Mouse (Mus musculus) midbrain, embryonic 11.5 days (tissue): ENCODE measurements around the gene Cxcr5. TPM values are rescaled to one million over a fixed set of nuclear protein-coding genes. Genes with fewer than 3 reads are reported as not detected.

ENCODE experiments used
- ATAC-seq: fragments of 200-750 bp; cut with Nextera tagmentation; 2 replicates; pipeline ENCODE4 v1.8.0; 2017; ENCODE audit warnings: moderate TSS enrichment, moderate library complexity; ENCODE audit not compliant: low FRiP score
- DNase-seq: peaks from one replicate; pipeline ENCODE4 v3.0.0; 2015; ENCODE audit warnings: low spot score; ENCODE audit errors: missing footprints
- H3K27ac ChIP-seq: fragments of 300-500 bp; sonication (generic); 2 replicates; pipeline ENCODE4 v1.5.1; 2014; ENCODE audit warnings: low read depth, low read length
- H3K27me3 ChIP-seq: fragments of 300-500 bp; sonication (generic); 2 replicates; pipeline ENCODE4 v1.6.1; 2014; ENCODE audit warnings: mild to moderate bottlenecking, low read length, moderate library complexity, mixed read lengths; ENCODE audit not compliant: control insufficient read depth, insufficient read depth
- H3K36me3 ChIP-seq: fragments of 300-500 bp; sonication (generic); 2 replicates; pipeline ENCODE4 v1.6.1; 2014; ENCODE audit warnings: mild to moderate bottlenecking, low read length, moderate library complexity, mixed read lengths; ENCODE audit not compliant: control insufficient read depth, insufficient read depth
- H3K4me1 ChIP-seq: fragments of 300-500 bp; sonication (generic); 2 replicates; pipeline ENCODE4 v1.6.1; 2014; ENCODE audit warnings: low read length; ENCODE audit not compliant: control insufficient read depth, insufficient read depth
- H3K4me2 ChIP-seq: fragments of 300-500 bp; sonication (generic); 2 replicates; pipeline ENCODE4 v1.6.1; 2014; ENCODE audit warnings: mild to moderate bottlenecking, moderate library complexity
- H3K4me3 ChIP-seq: fragments of 300-500 bp; sonication (generic); 2 replicates; pipeline ENCODE4 v1.5.1; 2014; ENCODE audit warnings: low read depth, low read length
- H3K9ac ChIP-seq: fragments of 300-500 bp; sonication (generic); 2 replicates; pipeline ENCODE4 v1.6.1; 2014; ENCODE audit warnings: low read length
- H3K9me3 ChIP-seq: fragments of 300-500 bp; sonication (generic); 2 replicates; pipeline ENCODE4 v1.6.1; 2016; ENCODE audit warnings: low read length; ENCODE audit not compliant: control insufficient read depth
- WGBS: fragments of 180-500 bp; shearing (Covaris S2); extraction: QIAGEN DNeasy Blood & Tissue Kit; methylation state at CpG from one replicate; pipeline ENCODE4 v1.1.7; 2014; 5-methylcytosine and 5-hydroxymethylcytosine counted together
- polyA plus RNA-seq: library from polyadenylated mRNA; unstranded; fragments of >200 nt; fragmentation: Nextera tagmentation; extraction: Ambion mirVana; gene quantifications from 2 replicates; pipeline ENCODE4 v1.2.1, GENCODE M21; 2014

Gene Cxcr5
- polyA plus RNA-seq, 1 experiment from 2014 or later, result 0.10 TPM

DNA sequence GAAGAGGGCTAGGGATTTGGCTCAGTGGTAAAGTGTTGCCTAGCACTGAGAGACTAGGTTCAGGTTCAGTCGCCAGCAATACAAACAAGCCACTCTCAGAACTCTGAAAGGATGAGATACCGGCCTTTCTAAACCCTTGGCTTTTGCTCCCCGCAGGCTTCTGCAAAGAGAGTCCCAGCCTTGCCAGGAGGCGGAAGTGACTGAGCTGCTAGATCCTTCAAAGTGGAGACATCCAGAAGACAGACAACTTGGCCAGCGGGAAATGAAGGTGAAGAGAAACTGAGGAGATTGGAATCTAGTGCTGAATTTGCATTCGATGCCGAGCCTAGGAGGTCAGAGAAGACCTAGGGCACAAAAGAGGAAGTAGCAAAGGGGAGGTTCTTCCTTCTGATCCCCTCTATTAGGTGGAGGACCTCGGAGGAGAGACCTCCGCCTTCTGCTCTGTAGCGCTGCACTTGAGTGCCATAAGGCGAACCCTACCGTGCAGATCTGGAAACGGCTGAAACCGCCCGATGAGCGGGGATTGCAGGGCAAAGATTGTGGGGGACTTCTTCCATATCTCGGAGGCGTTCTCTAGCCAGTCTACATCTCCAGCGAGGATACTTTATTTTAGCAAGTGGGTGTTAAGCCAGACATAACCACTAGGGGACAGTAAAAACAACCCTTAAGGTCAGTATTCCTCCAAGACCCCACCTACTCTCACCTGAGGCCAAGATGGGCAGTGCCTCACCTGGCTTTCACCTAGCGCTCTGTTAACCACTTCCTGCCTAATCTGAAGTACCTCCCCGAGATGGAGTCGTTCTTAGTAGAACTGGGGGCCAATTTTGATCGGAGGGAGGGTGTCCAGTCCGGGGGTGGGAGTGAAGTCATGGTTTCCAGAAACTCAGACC lies 84.1 kb downstream of the Cxcr5 start:
- H3K4me2 ChIP-seq, result peak overlapping the region; percentile 95
- H3K4me1 ChIP-seq, result peaks cover 14% of the 10 kb centered on the region
- peak overlapping the region; percentile 64 for H3K4me3 ChIP-seq
- no peaks in the 10 kb centered on the region for H3K27me3 ChIP-seq
- ATAC-seq (no peak), DNase-seq (peak; percentile 95)
- H3K9me3 ChIP-seq, result no peaks in the 10 kb centered on the region
- WGBS, result 5% methylated on average over 24 of the region's 24 CpGs
- H3K27ac ChIP-seq, result 0 out of 2 replicates have a peak overlapping the region, but pooled peaks have one; percentile 95
- no peaks in the 10 kb centered on the region for H3K36me3 ChIP-seq
- no peak overlapping the region; the same call in 1 of the 2 replicates for H3K9ac ChIP-seq

DNA sequence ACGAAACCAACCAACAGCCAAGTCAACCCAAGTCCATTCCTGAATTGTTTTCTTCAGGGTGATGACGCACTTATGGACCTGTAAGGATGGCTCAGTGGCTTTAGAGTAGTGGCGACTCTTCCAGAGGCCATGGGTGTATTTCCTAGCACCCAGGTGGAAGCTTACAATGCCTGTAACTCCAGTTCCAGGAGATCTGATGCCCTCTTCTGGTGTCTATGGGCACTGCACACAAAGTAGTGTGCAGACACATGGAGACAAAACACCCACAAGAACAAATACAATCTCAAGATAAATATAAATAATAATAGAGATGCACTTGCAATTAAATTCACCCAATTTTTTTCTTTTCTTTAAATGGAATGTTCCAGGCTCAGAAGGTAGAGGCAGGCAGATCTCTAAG lies 85.7 kb downstream of the Cxcr5 start:
- ATAC-seq, result no peak

DNA sequence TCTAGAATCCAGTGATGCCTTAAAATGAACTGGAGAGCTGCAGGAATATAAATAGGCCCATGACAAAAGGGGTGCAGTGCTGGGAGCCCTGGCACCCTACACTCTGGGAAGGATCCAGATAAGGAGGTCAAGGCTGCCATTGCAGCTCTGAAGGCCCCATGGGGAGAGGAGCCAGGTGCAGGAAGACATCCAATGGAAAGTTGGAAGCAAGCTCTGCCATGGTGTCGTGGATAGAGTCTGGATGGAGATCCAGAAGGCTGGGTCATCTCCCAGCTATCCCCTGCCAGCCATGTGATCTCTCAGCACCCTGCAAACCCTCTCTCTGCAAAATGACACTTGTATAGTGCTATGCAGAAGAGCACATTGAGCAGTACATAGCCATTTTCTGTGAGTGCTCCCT lies 87.3 kb downstream of the Cxcr5 start:
- Histone ChIP-seq H3K4me1 (peaks cover 9% of the 10 kb centered on the region), H3K27ac (no peak overlapping the region), H3K9ac (no peak overlapping the region), H3K36me3 (no peaks in the 10 kb centered on the region), H3K27me3 (no peaks in the 10 kb centered on the region), H3K9me3 (no peaks in the 10 kb centered on the region), H3K4me3 (no peak overlapping the region), H3K4me2 (no peak overlapping the region)
- WGBS, result 71% methylated on average over 1 of the region's 1 CpGs
- DNase-seq (no peak), ATAC-seq (no peak)

More for the DNA sequence above, 85.7 kb downstream of the Cxcr5 start:
- no peaks in the 10 kb centered on the region for H3K36me3 ChIP-seq
- H3K9ac ChIP-seq, result no peak overlapping the region
- WGBS, result 93% methylated on average over 3 of the region's 3 CpGs
- no peak overlapping the region for H3K4me3 ChIP-seq
- peaks cover 11% of the 10 kb centered on the region for H3K4me1 ChIP-seq
- H3K27ac ChIP-seq, result no peak overlapping the region
- no peaks in the 10 kb centered on the region for H3K9me3 ChIP-seq
- no peaks in the 10 kb centered on the region for H3K27me3 ChIP-seq
- no peak overlapping the region for H3K4me2 ChIP-seq
- DNase-seq, result no peak

DNA sequence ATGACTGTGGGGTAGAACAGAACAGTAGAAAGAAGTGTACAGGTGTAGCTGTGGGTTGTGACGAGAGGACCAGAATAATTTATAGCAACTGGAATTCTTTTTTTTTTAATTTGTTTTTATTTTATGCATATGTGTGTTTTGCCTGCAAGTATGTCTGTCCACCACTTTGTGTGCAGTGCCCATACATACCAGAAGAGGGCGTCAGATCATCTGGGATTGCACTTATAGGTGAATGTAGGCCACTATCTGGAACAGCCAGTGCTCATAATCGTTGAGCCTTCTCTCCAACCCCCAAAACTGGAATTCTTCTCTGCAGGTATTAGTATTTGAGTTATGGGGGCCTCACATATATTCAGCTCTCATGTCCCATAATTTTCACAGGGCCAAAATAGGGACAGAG lies 88.5 kb downstream of the Cxcr5 start:
- Histone ChIP-seq H3K4me1 (peaks cover 9% of the 10 kb centered on the region), H3K9me3 (no peaks in the 10 kb centered on the region), H3K9ac (no peak overlapping the region), H3K36me3 (no peaks in the 10 kb centered on the region), H3K4me2 (no peak overlapping the region), H3K4me3 (no peak overlapping the region), H3K27me3 (no peaks in the 10 kb centered on the region), H3K27ac (no peak overlapping the region)
- DNase-seq (no peak), ATAC-seq (no peak)
- WGBS, result 70% methylated on average over 3 of the region's 3 CpGs

DNA sequence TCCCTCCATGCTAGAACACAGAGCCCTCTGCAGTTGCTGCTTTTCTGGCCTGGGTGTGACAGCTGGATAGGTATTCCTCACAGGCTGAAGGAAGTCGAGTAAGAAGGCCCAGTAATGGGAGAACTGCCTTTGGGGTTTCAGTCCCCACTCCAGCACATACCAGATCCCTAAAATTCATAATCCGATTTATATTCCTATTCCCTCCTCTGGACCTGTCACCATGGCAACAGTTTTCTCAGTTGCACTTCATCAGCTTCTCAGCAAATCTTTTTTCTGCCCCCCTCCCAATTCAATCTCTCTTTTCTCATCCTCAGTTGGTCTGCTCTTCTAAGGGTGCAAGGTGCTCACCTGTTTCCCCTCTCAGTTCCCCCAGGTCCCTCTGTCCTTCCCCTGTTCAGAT lies 92.9 kb downstream of the Cxcr5 start:
- DNase-seq (no peak), ATAC-seq (no peak)
- 59% methylated on average over 2 of the region's 2 CpGs for WGBS
- H3K27ac ChIP-seq, result no peak overlapping the region
- no peak overlapping the region for H3K4me3 ChIP-seq
- H3K9me3 ChIP-seq, result no peaks in the 10 kb centered on the region
- H3K4me1 ChIP-seq, result no peaks in the 10 kb centered on the region
- H3K27me3 ChIP-seq, result no peaks in the 10 kb centered on the region
- no peak overlapping the region for H3K4me2 ChIP-seq
- H3K9ac ChIP-seq, result no peak overlapping the region
- no peaks in the 10 kb centered on the region for H3K36me3 ChIP-seq

DNA sequence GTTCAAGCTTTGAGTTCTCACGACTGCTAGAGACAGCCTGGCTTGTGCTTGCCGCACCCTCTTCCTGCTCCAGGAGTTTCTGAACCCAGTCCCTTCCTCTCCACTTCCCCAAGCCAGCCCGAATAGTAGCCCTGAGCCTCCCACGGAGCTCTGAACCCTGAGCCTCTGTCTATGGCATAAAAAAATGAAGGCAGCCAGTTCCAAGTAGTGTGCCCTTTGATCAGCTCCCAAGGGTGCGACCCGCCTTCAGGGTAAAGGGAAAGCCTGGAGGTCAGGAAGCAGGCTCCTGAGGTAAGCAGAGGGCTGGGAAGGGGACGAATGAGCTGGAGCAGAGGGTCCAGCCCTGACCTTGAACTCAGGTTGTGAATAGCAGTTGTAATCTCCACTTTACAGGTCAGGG lies 93.5 kb downstream of the Cxcr5 start:
- DNase-seq (no peak), ATAC-seq (no peak)
- H3K36me3 ChIP-seq, result no peaks in the 10 kb centered on the region
- WGBS, result 59% methylated on average over 7 of the region's 7 CpGs
- H3K9me3 ChIP-seq, result no peaks in the 10 kb centered on the region
- H3K27me3 ChIP-seq, result no peaks in the 10 kb centered on the region
- H3K4me3 ChIP-seq, result no peak overlapping the region
- H3K4me1 ChIP-seq, result no peaks in the 10 kb centered on the region
- no peak overlapping the region for H3K4me2 ChIP-seq
- H3K27ac ChIP-seq, result no peak overlapping the region
- H3K9ac ChIP-seq, result no peak overlapping the region

DNA sequence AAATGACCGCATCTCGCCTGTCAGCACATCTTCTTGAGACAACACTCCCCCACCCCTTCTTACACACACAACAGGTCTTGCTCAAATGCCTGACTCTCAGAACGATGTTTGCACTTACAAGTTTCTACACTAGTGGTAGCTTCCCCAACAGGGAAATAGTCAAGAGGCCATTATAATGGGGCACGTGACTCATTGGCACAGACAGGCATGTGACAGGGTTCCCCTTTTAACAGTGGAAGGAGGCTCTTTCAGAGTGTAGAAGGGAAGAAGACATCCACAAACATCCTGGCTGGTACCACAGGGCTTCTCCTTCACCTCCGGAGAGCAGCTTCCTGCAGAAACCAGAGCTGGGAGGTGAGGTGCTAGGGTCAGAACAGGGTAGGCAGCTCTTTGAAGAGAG lies 99.7 kb downstream of the Cxcr5 start:
- no peak overlapping the region for H3K4me3 ChIP-seq
- H3K36me3 ChIP-seq, result no peaks in the 10 kb centered on the region
- H3K4me1 ChIP-seq, result peaks cover 11% of the 10 kb centered on the region
- no peak overlapping the region for H3K9ac ChIP-seq
- whole genome bisulfite sequencing, result 86% methylated on average over 5 of the region's 5 CpGs
- ATAC-seq (no peak), DNase-seq (no peak)
- H3K4me2 ChIP-seq, result no peak overlapping the region
- H3K27me3 ChIP-seq, result no peaks in the 10 kb centered on the region
- no peak overlapping the region for H3K27ac ChIP-seq
- H3K9me3 ChIP-seq, result no peaks in the 10 kb centered on the region

Other genes with a start within 250 kb of the Cxcr5 start
- 9.8 and 10.4 TPM in 2 replicates for gene C2cd2l, start 241.6 kb downstream of the Cxcr5 start, polyA plus RNA-seq
- gene Dpagt1, start 235.9 kb downstream of the Cxcr5 start, polyA plus RNA-seq, result 41.8 and 48.9 TPM in 2 replicates
- gene H2afx, start 227.2 kb downstream of the Cxcr5 start, polyA plus RNA-seq, result 355 and 377 TPM in 2 replicates
- gene Hmbs, start 217.6 kb downstream of the Cxcr5 start, polyA plus RNA-seq, result 147 and 158 TPM in 2 replicates
- 32.0 and 32.4 TPM in 2 replicates for gene Vps11, start 200.2 kb downstream of the Cxcr5 start, polyA plus RNA-seq
- gene Hyou1, start 182.4 kb downstream of the Cxcr5 start, polyA plus RNA-seq, result 28.1 and 30.1 TPM in 2 replicates
- gene Slc37a4, start 165.0 kb downstream of the Cxcr5 start, polyA plus RNA-seq, result 20.8 and 21.1 TPM in 2 replicates
- 1,710 and 1,826 TPM in 2 replicates for gene Rps25, start 154.7 kb downstream of the Cxcr5 start, polyA plus RNA-seq
- gene Trappc4, start 154.3 kb downstream of the Cxcr5 start, polyA plus RNA-seq, result 225 and 239 TPM in 2 replicates
- 24.2 and 31.9 TPM in 2 replicates for gene Ccdc84, start 143.3 kb downstream of the Cxcr5 start, polyA plus RNA-seq
- gene Foxr1, start 120.7 kb downstream of the Cxcr5 start, polyA plus RNA-seq, result not detected in 2 replicates
- not detected in 2 replicates for gene Upk2, start 106.9 kb downstream of the Cxcr5 start, polyA plus RNA-seq
- gene Bcl9l, start 79.1 kb downstream of the Cxcr5 start, polyA plus RNA-seq, result 5.6 and 6.4 TPM in 2 replicates
- gene Ddx6, start 43.0 kb upstream of the Cxcr5 start, polyA plus RNA-seq, result 11.9 and 13.8 TPM in 2 replicates
- not detected in 2 replicates for gene Treh, start 111.4 kb upstream of the Cxcr5 start, polyA plus RNA-seq
- 28.8 and 32.8 TPM in 2 replicates for gene Phldb1, start 173.3 kb upstream of the Cxcr5 start, polyA plus RNA-seq
- gene Arcn1, start 206.0 kb upstream of the Cxcr5 start, polyA plus RNA-seq, result 191 and 213 TPM in 2 replicates
- 141 and 149 TPM in 2 replicates for gene Ift46, start 206.0 kb upstream of the Cxcr5 start, polyA plus RNA-seq
- gene Tmem25, start 237.4 kb upstream of the Cxcr5 start, polyA plus RNA-seq, result 2.1 and 2.7 TPM in 2 replicates
- not detected in 2 replicates for gene Ttc36, start 241.2 kb upstream of the Cxcr5 start, polyA plus RNA-seq